Mouse (Mus musculus): Measurements from ENCODE around the gene Cst3.

DNA sequence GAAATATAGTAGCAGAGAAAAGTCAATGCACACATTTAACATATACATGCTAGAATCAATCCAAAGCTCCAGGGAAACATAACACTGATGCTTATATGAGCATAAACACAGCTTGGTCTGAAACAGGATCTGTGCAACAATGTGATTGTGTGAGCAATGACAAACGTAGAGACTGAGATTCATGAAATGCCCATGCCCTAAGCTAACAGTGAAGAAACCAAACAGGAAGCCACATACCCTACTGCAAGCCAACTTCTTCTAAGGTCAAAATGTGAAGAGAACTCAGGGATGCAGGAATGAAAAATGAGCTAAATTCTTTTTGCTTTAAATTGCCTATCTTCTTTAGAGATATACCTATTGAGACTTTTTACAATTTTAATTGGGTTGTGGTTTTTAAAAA lies 6.5 kb downstream of the Cst3 start:
- TF ChIP-seq POLR2A (IDR thresholded peaks at IDR 0.05; ENCODE audit: insufficient read length, low read depth) (no peak), MAX (IDR thresholded peaks at IDR 0.05; ENCODE audit: low read depth) (no peak)
